Mouse (Mus musculus) kidney, adult 8-10 months (tissue): ENCODE results near the gene P4ha3.
"Not testable (repeated sequence)": the region's sequence is repeated elsewhere in the genome, so short reads cannot be mapped to it uniquely, and the experiment has no call there.

ENCODE experiments used
- DNase-seq, 2 experiments: peaks; one replicate each; pipeline ENCODE4 v3.0.0; 2022

The P4ha3 gene

GRCm38 (mm10) chr7:100285383-100285782 is at the start of gene P4ha3:
TSS of gene P4ha3 (plus strand) at chr7:100285520.
- DNase-seq, result no peak

GRCm38 (mm10) chr7:100238271-100238670 is 47.0 kb upstream of the P4ha3 start:
- DNase-seq, result no peak

GRCm38 (mm10) chr7:100240601-100241000 is 44.7 kb upstream of the P4ha3 start:
- DNase-seq, result no peak

- DNase-seq, result no peak
Observed at GRCm38 (mm10) chr7:100243007-100243406, 42.3 kb upstream of the P4ha3 start.

GRCm38 (mm10) chr7:100244225-100244624 is 41.1 kb upstream of the P4ha3 start:
- no peak for DNase-seq

GRCm38 (mm10) chr7:100245176-100245575 is 40.1 kb upstream of the P4ha3 start:
- no peak for DNase-seq

- DNase-seq, result no peak
Observed at GRCm38 (mm10) chr7:100250667-100251066, 34.7 kb upstream of the P4ha3 start.

- DNase-seq, result no peak
Observed at GRCm38 (mm10) chr7:100262350-100262749, 23.0 kb upstream of the P4ha3 start.

GRCm38 (mm10) chr7:100264934-100265333 is 20.4 kb upstream of the P4ha3 start:
- DNase-seq, result not testable (repeated sequence)

GRCm38 (mm10) chr7:100272369-100272768 is 13.0 kb upstream of the P4ha3 start:
- DNase-seq, result no peak

GRCm38 (mm10) chr7:100274507-100274906 is 10.8 kb upstream of the P4ha3 start:
- no peak for DNase-seq

- no peak for DNase-seq
Observed at GRCm38 (mm10) chr7:100276397-100276796, 8.9 kb upstream of the P4ha3 start.

- DNase-seq, result peak; percentile 13 to 37
Observed at GRCm38 (mm10) chr7:100279803-100280202, 5.5 kb upstream of the P4ha3 start.

- DNase-seq, result no peak
Observed at GRCm38 (mm10) chr7:100281596-100281995, 3.7 kb upstream of the P4ha3 start.

GRCm38 (mm10) chr7:100283298-100283697 is 2.0 kb upstream of the P4ha3 start:
- DNase-seq, result no peak

GRCm38 (mm10) chr7:100287748-100288578 is 2.6 kb downstream of the P4ha3 start:
- peak; percentile 13 to 19 for DNase-seq

- DNase-seq, result no peak
Observed at GRCm38 (mm10) chr7:100288622-100289021, 3.3 kb downstream of the P4ha3 start.

- no peak for DNase-seq
Observed at GRCm38 (mm10) chr7:100293546-100293945, 8.2 kb downstream of the P4ha3 start.

GRCm38 (mm10) chr7:100295745-100296144 is 10.4 kb downstream of the P4ha3 start:
- no peak for DNase-seq

- no peak for DNase-seq
Observed at GRCm38 (mm10) chr7:100296699-100297098, 11.4 kb downstream of the P4ha3 start.

GRCm38 (mm10) chr7:100298861-100299510 is 13.7 kb downstream of the P4ha3 start:
- DNase-seq, result no peak

GRCm38 (mm10) chr7:100301390-100301789 is 16.1 kb downstream of the P4ha3 start:
- no peak for DNase-seq

- DNase-seq, result no peak
Observed at GRCm38 (mm10) chr7:100302316-100302715, 17.0 kb downstream of the P4ha3 start.

GRCm38 (mm10) chr7:100305894-100306293 is 20.6 kb downstream of the P4ha3 start:
- no peak for DNase-seq
